Mouse (Mus musculus) spleen, embryonic (tissue): ENCODE results near the gene Rps6kc1.

Experiments
- CTCF ChIA-PET: fragments of 350-600 bp; sonication (Branson Sonifier 250); formaldehyde crosslinking; loops from one replicate; lab custom pipeline; 2022; lab: Charles Lee

The Rps6kc1 gene

DNA sequence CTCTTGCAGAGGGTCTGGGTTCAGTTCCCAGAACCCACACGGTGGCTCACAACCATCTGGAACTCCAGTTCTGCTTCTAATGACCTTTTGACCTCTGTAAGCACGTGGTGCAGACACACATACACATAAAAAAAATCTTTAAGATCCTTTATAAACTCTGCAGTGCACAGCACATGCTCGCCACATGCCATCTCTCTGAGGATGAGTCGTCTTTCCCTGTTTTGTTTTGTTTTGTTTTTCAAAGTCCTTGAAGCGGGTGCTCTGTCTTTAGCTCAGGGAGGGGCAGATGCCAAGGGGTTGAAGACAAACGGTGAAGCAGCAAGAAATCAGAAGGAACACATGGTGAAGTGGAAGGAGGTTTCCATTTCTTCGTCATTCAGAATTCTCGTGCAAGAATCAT is 143.9 kb downstream of the Rps6kc1 start:
- CTCF ChIA-PET, result no interaction called here

DNA sequence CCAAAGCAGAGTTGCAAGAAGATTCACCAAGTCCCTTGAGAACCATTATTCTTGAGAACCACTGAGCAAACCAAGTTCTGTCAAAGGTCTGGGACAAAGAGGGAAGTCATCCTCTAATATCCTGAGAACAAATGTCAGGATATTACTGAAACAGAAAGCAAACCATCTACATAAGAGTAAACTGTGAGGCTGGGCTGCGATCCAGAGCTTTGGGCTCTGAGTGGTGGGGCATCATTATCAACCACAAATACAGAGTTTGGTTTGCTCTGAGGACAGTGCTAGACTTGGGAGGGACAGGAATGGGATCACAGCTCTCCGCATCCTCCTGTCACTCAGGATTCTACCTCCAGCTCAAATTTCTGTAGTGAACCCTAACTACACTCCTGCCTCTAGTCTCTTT is 144.8 kb downstream of the Rps6kc1 start:
- CTCF ChIA-PET, result no interaction called here

DNA sequence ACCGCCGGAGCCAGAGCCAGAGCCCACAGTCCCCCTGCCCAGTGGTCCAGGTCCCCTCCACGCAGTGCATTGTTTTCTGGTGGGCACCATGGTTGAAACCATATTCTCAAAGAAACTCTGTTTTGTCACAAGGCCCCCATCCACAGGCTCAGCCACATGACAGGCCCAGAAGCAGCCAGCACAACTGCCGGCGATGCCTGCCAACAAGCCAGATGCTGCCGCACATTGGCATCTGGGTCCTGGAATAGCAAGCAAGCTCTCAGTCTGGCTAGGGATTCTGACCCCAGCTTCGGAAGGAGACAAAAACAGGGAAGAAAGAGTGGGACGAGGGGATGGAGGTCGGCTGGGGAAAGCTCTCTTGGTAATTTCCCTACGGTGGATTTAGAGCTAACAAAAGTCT is 147.8 kb downstream of the Rps6kc1 start:
- CTCF ChIA-PET, result no interaction called here

DNA sequence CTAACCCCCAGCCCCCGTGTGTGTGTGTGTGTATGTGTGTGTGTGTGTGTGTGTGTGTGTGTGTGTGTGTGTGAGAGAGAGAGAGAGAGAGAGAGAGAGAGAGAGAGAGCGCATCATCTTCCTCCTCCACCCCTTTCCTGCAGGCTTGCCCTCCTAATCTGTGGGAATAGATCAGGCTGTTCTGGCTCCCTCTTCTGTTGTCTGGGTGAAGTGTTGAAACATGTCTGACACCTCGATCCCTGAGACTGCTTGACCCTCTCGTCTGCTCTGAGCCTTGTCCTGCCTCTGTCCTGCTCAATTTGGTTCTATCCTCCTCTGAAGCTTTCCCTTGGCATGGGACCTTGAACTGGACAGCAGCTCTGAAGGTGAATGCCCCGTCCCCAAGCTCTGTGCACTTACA is 149.8 kb downstream of the Rps6kc1 start:
- CTCF ChIA-PET, result no interaction called here

DNA sequence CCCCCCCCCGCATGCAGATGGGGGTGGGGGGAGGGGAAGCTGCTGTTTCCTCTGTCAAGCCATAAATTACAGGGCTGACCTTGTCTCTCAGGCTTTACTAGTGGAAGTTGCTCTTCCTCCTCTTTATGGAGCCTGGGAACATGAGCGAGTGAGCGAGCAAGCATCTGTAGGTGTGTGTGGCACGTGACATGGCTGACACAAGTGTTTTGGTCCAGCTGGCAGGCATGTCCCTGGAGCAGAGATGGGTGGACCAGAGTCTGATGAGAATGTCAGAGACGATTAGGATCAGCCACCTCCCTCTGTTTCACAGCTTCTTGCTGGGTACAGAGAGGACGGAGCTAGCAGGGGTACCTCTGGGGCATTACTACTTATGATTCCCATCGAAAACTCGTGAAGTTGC is 153.7 kb downstream of the Rps6kc1 start:
- CTCF ChIA-PET, result no interaction called here

DNA sequence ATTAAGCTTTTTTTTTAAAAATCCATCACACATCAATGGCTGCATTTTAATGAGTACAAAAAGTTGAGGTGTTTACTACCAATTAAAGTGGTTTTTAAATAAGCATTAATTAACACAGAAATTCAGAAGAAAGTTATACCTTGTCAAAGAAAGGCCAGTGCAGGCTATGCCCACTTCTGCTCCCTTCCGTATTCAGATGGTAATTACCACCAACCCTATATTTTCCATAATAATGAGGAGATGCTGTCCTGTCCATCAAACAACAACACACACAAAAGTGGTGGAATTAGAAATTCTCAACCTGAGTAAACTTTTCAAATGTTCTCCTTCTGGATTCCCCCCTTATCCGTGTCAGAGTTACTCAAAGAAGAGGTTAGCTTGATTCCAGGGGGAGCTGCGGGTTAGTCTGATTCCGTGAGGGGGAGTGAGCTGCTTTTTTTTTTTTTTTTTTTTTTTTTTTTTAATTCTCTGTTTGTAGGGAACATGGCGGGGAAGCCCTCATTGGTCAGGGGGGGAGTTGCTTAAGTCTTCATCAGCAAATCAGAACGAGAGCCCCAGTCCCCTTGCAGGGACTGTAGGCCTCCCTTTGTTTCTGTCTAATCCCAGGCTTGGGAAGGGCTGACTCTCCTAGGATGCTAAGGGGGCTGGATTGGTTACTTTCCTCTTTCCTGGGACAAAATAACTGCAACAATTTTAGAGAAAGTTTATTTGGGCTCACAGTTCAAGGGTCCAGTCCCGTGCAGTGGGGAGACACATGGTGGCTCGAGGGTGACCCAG is 159.6 kb downstream of the Rps6kc1 start:
- CTCF ChIA-PET, result no interaction called here

DNA sequence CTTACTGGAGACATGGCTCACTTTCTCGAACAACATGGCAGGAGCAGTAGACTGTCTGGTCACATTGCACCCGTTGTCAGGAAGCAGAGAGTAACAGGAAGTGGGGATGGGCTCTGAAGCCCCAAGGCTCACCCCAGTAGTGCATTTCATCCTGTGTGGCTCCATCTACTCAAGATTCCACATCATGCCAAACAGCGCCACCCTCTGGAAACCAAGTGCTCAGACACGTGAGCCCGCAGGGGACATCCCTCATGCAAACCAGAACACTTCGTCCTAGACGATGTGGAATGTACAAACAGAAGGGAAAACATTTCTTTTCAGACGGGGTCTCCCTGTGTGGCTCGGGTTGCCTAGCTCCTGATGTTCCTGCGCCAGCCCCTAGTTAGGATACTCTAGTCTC is 162.6 kb downstream of the Rps6kc1 start:
- CTCF ChIA-PET, result interaction anchor here (0.6 kb wide), 1 partner anchor 22 kb away, joined by 3 read pairs; no protein-coding TSS in a partner anchor

DNA sequence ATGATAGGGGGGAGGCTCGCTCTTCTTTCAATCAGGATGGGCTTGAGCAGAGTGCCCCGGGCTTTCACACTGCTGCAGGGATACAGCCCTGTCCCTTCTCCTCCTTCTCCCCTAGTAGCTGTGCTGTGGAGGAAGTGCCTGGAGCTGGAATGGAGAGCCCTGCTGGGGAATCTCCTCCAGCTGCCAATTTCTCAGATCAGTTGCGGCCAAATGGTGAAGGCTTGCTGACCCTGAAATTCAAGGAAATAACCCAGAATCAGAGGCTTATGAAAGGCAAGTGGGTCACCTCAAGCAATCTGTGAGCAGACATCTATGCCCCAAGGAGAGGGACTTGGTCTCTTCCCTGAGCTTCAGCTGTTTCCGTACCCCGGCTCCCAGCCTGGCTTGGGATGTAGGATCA is 170.1 kb downstream of the Rps6kc1 start:
- CTCF ChIA-PET, result no interaction called here

DNA sequence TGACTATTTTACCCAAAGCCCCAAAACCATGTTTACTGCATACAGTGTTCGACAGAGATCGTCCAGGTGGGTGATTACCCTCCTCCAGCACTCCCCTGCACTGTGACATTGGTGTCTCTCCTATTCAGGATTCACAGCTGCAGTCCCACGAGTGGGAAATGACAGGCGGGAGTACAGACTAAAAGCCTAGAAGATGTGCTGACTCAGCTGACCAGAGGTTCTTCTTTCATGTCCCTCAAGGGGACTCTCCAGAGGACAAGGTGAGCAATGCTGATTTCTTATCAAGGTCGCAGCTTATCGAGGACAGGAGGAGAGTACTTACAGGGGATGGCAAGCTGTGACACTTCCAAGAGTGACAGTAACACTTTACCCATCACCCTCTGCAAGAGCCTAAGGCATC is 178.8 kb downstream of the Rps6kc1 start:
- CTCF ChIA-PET, result no interaction called here

DNA sequence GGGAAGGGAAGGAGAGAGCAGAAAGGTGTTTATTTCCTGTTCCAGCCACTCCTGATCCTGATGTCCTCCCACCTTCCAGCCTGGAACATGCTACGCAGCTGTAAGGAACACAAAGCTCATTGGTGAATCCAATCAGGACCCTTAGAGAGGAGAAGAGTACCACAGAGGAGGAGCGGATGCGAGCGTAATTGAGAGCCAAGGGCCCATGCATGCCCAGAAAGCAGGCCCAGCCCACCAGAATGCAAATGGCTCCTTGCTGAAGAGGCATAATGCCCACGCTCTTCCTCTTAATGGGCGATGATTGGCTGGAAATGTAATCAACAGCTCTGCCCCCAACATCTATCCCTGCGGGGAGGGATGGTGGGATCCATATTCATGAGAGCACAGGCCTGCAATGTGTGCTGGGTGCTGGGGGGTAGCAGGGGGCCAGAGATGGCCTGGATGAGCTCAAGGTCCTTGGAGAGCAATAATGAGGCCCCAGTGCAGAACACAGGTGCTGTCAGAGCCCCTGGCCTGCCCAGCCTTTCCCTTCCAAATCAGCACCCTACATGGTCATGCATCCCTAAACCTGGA is 182.0 kb downstream of the Rps6kc1 start:
- CTCF ChIA-PET, result no interaction called here

DNA sequence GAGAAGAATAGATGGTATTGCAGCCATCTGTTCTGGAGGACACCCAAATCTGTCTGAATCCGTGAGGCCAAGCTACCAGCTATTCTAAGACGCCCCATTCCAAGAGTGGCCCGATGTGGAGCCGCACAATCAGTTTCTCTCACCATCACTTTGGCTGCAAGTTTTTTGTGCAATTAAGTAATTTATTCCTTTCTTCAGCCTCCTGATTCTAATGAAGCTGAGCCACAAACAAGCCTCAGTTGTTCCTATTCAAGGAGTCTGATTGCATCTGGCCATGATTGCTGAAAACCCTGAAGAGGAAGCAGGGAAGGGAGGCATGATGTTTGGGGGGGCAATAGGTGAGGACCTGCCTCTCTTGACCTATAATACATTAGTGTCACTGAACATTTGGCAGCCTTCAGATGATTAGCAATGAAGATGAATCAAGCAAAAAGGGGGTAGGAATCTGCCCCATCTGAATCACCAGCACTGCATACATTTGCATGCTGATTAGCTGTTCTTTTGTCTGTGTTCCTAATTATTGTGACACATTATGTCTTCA is 183.4 kb downstream of the Rps6kc1 start:
- CTCF ChIA-PET, result no interaction called here

DNA sequence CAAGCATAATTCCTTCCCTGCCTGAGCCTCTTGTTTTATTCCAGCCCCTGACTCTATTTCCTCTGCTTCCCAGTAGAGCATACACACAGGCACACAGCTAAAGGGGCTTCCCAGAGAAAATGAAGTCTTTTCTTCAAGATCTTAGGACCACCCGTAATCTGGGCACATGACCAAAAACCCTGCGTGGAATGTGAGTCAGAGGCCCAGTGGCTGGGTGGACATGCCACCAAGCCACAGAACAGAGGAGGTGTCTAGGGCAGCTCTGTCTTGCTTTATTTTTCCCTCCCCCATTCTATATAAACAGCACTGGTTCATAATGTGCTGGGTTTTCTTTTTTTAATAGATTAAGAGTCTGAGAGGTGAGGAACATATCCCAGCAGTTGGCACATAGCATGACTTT is 184.2 kb downstream of the Rps6kc1 start:
- CTCF ChIA-PET, result no interaction called here

DNA sequence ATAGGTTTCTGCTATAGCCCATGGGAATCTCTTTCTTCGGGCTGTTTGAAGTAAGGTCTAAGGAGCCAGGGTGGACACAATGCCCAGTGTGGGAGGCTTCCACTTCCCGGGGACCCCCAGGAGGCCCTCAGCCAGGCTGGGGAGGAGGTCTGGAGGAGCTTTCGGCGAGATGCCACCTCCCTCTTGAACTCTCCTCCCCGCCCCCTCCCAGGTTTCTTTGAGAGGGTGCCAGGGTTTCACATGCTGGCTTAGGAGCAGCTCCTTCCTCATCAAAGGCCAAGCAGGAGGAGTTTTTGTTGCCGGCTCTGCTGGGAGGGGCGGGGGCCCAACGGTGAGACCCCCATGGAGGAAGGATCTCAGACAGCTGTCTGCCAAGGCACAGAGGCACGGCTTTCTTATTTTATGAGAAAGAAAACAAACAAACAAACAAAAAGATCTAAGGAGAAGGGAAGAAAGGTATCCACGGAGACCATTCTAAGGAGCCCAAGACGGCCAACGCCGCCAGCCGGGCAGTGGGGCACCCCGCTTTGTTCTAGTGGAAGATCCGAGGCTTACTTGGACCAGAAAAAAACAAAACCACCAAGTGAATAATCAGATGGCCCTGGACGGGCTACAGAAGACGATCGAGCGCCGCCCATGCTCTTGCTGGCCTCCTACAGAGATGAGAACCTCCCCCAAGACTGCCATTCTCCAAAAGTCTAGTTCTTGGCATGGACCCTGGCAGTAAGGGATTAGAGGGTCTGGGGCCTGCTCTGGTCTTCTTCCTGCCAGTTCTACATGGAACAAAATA is 186.8 kb downstream of the Rps6kc1 start:
- CTCF ChIA-PET, result no interaction called here

DNA sequence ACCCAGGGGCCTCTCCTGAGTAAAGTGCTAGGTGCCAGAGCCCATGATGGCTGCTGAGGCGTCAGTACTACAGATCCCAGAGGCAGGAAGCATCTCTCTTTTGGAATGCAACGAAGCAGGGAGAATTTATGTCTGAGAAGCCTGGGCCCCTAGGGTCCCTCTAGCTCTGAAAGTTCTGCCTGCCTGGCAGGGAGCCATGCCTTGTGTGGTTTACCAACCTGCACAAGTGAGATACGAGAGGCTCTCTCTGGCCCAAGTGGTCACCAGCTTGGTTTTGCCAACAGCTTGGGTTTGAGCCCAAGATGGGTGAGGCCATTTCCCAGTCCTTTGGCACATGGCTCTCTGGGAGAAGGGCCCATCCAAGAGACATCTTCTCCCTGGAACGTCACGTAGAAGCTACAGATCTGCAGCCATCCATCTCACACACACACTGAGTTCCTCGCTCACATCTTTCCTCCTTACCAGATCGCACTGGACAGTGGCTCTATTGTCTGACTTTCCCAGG is 187.6 kb downstream of the Rps6kc1 start:
- CTCF ChIA-PET, result no interaction called here

DNA sequence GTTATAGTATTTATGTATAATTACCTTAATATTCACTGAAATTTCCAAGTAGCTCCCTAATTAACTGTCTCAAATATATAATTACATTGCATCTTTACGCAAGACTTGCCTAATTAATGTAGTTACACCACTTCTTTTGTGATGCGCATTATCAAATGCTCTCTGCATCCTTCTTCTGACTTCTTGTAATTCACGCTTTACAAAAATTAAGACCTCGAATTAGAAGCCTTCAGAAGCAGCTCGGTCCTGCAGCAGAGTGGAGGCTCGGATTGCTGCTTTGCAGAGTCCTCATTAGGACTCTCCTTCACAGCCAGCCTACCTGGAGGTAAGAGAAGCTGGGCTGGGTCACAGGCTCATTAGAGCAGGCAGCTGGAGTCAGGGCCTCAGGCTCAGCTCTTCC is 197.7 kb downstream of the Rps6kc1 start:
- CTCF ChIA-PET, result no interaction called here

DNA sequence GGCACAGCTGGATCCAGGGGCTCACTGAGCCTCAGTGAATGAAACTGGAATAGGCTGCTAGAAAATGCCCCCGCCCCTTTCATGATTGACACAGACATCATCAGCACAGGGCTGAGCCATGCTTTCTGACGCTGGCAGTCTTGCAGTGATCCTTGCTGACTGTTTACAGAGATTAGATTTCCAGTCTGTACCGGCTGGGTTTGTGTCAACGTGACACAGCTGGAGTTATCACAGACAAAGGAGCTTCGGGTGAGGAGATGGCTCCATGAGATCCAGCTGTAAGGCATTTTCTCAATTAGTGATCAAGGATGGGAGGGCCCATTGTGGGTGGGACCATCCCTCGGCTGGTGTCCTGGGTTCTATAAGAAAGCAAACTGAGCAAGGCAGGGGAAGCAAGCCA is 214.0 kb downstream of the Rps6kc1 start:
- CTCF ChIA-PET, result no interaction called here

DNA sequence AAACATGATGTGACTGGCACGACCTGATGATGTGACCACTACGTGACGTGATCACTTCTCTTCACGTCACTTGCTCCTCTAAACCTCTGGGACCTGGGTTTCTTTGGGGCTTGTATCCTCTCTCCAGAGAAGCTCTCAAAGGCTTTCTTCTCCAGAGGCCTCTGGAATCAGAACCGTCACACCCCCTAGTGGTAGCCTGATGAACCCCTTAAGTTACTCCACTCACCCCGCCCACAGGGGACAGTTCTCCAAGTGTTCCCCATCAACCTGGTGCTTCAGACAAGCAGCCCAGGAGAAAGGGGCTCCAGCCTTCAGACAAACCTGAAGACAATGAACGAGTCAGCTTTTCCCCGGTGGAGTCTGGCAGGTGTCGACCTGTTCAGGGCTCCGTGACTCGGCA is 216.0 kb downstream of the Rps6kc1 start:
- CTCF ChIA-PET, result no interaction called here

DNA sequence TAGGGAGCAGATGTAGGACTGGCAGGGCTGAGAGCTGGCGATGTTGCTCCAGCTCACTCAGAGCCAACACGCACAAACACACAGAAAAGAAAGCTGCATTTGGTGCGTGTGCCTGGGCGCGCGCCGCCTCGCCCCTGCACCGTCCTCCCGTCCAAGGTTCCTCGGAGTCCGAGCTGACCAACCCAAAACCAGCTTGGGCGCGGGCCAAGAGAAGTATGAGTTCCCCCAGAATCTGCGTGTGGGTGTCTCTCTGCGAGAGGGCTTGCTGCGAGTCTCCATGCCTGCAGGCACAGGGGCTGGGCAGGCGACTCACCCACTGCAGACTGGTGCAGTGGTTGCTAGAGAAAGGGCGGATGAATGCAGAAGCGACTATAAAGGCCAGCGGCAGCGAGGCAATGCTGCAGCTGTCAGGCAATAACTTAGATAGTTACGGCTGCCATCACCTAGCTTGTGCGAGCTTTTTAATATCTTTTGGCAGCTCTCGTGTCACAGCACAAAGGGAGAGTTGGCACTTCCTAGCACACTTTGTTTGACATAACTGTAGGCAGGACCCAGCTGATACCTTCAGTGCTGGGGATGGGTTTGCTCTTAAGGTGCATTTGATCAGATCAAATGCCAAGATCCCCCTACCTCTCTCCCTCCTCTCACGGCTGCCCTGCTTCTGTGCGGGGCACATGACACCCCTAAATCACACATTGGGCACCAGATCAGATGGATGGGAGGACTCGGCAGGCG is 220.9 kb downstream of the Rps6kc1 start:
- CTCF ChIA-PET, result no interaction called here

DNA sequence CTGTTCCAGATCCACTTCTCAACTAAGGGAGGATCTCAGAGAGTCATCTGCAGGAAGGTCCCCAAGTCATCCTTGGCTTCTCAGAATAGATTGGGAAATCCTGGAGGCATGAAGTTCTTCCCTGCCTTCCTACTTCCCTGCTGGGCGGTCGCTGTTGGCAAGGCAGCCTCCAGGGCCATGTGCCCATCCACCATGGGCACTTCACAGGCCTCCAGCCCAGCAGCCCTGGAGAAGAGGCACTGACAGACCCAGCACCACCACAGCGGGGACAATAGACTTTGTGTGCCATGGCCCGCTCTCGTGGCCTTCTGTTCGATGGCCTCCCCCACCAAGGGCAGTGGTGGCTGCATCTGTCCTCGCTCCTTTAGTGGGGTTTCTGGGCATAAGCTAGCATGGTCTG is 228.5 kb downstream of the Rps6kc1 start:
- CTCF ChIA-PET, result no interaction called here

DNA sequence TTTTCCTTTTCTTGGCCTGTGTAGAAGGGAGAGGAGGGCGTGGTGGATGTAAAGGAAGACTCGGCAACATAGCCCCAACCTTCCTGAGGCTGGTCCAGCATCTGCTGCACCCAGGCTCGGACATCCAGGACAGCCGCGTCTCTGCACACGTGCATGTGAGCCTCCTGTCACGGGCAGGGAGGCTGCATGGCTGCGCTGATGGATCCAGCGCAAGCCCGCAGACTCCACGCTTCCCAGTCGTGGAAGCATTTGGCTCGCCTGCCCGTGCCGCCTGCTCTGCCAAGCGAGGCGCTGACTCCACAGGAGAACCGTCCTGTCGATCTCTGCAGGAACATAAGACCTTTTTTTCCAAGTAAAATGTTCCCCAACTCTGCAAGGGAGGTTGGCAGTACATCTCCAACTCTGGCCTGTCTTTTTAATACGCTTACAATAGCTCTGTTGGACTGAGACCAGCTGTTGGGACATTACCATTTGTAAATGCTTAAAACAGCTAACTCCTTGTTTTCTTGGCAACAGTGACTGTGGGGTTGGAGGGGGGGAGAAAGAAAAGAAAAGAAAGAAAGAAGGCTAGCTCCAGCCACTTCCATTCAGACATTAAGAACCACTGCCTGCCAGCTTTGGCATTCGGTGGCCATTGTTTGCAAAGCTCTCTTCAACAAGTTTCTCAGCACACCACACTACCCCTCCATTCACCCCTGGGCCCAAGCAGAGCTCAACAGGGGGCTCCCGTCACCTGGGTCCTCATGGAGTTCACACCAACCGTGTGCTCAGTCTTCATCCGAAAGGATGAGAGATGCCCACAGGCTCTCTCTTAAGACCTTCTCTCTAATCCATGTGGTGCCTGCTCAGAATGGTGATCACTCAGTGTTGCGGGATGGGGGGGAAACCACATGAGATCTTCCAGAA is 229.3 kb downstream of the Rps6kc1 start:
- CTCF ChIA-PET, result no interaction called here

DNA sequence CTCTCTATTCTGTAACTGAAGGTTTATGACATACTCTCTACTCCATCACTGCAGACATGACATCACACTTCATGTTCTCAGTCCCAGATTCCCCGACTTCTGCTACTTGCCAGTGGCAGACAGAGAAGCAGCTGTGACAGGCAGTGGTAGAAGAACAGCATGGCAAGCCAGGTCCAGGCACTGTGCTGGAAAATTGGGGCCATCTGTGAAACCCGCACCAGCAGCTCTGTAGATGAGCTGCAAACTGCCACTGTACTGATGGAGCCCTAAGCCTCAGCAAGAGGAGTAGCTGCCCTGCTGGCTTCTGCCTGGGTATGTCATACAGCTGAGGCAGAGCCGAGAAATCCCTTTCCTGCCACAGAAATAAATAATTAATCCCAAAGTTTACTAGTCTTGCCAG is 236.1 kb downstream of the Rps6kc1 start:
- CTCF ChIA-PET, result no interaction called here
